ENCODE assay signal across 14 mouse cellular contexts in the genomic region with DNA sequence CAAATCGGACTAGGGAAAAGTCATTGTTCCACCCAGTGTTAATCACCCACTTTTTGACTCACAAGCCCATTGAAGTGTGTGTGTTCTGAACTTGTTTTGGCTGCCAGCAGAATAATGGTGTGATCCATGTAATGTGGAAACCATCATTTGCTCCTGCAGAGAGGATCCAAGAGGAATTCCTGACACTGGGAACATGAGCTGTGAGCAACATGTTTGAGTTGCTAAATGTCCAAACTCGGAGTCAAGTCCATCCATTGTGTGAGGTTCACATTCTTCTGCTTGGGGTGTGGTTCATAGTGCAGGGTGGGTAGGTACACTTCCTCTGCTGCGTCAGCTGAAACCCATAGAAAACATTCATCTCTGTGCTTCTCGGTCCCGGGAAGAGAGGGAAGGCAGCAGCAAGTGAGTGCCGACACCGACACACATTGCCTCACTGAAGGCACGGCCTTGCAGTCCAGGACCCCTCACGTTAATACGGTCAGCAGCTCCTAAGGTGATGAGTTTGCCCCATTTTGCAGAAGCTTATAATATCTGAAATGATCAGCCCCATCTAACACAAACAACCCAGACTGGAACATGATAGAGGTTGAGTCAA.
"Had no signal": no experiment of that assay in that cellular context is flagged by ENCODE, and none has a peak within 500 bp of the region (broad histone marks: within the 10 kb centered on the region; RNA-seq: fewer than 3 reads in every experiment).

No protein-coding gene starts in this region.

- H3K27me3 ChIP-seq: neural tube, embryonic 13.5 days had no signal

- H3K4me3 ChIP-seq: left cerebral cortex, adult 2 months; limb, embryonic 10.5 days; liver, embryonic 15.5 days; midbrain, embryonic 12.5 days; neural tube, embryonic 13.5 days had no signal

- H3K4me2 ChIP-seq: liver, embryonic 11.5 days; liver, embryonic 15.5 days; midbrain, embryonic 12.5 days; neural tube, embryonic 13.5 days had no signal

- H3K27ac ChIP-seq: hindbrain, postnatal 0 days; left cerebral cortex, adult 2 months; limb, embryonic 10.5 days; liver, embryonic 15.5 days; midbrain, embryonic 12.5 days; neural tube, embryonic 13.5 days had no signal

- H3K36me3 ChIP-seq: limb, embryonic 10.5 days; liver, embryonic 15.5 days; midbrain, embryonic 12.5 days; neural tube, embryonic 13.5 days had no signal

- H3K9me3 ChIP-seq: limb, embryonic 10.5 days; liver, embryonic 15.5 days; midbrain, embryonic 12.5 days; neural tube, embryonic 13.5 days had no signal

- DNase-seq: kidney, adult 18-20 months; kidney, postnatal 10 days; retina, postnatal 1 day; right cerebral cortex, postnatal 14 days; thymus, adult 18-20 months; thymus, postnatal 14 days had no signal

- H3K9ac ChIP-seq: liver, embryonic 15.5 days; midbrain, embryonic 12.5 days; neural tube, embryonic 13.5 days had no signal

- ATAC-seq: hindbrain, postnatal 0 days; midbrain, embryonic 16.5 days had no signal
